Comparison of ENCODE assay signal across 8 mouse cellular contexts in genomic region chr11:75282496-75283120, GRCm38 (mm10).
DNase-seq lines count a peak whose midpoint lies in the region; ATAC-seq and TF ChIP-seq lines count a peak whose summit lies in the region.

No protein-coding gene starts in this region.

- no peak overlapping the region for H3K9ac ChIP-seq in midbrain, embryonic 12.5 days (replicated peaks)

- H3K27me3 ChIP-seq in erythroblast, embryonic 14.5 days (ENCODE audit: control insufficient read depth) = peaks cover 51% of the 10 kb centered on the region
- H3K27me3 ChIP-seq in limb, embryonic 10.5 days (ENCODE audit: low read depth, poor library complexity, severe bottlenecking) = peaks cover 52% of the 10 kb centered on the region
- peaks cover 45% of the 10 kb centered on the region for H3K27me3 ChIP-seq in midbrain, embryonic 12.5 days

- no peak for ATAC-seq in midbrain, embryonic 12.5 days (ENCODE audit: low FRiP score, low read depth)

- WGBS in limb, embryonic 10.5 days = 10% methylated on average over 13 of the region's 13 CpGs
- WGBS in midbrain, embryonic 12.5 days = 7% methylated on average over 13 of the region's 13 CpGs

- H3K4me1 ChIP-seq in erythroblast, embryonic 14.5 days (ENCODE audit: control insufficient read depth) = peaks cover 36% of the 10 kb centered on the region
- peaks cover 52% of the 10 kb centered on the region for H3K4me1 ChIP-seq in limb, embryonic 10.5 days
- peaks cover 52% of the 10 kb centered on the region for H3K4me1 ChIP-seq in midbrain, embryonic 12.5 days

- no peak for DNase-seq in layer of hippocampus, adult 2 months (ENCODE audit: low spot score in 2 of 2)
- DNase-seq in layer of hippocampus, postnatal 14 days (ENCODE audit: low spot score in 2 of 2) = no peak
- peak; percentile 56 for DNase-seq in limb, embryonic 10.5 days (ENCODE audit: low spot score)
- peak; percentile 83 for DNase-seq in thymus, postnatal 14 days
- DNase-seq in left cerebral cortex, postnatal 10 days (ENCODE audit: extremely low spot score in 1 of 2, low spot score in 2 of 2) = no peak
- DNase-seq in layer of hippocampus, adult 9-11 months = no peak

- H3K4me2 ChIP-seq in midbrain, embryonic 12.5 days (replicated peaks) = peak overlapping the region; percentile 30

- no peaks in the 10 kb centered on the region for H3K9me3 ChIP-seq in erythroblast, embryonic 14.5 days (ENCODE audit: control insufficient read depth, low read length)
- no peaks in the 10 kb centered on the region for H3K9me3 ChIP-seq in limb, embryonic 10.5 days (replicated peaks)
- H3K9me3 ChIP-seq in midbrain, embryonic 12.5 days = no peaks in the 10 kb centered on the region

- peak overlapping the region; percentile 27; the same call in 1 of the 2 replicates for H3K4me3 ChIP-seq in layer of hippocampus, adult 2 months
- peak overlapping the region; percentile 18 for H3K4me3 ChIP-seq in erythroblast, embryonic 14.5 days (replicated peaks)
- H3K4me3 ChIP-seq in limb, embryonic 10.5 days = peak overlapping the region; percentile 37
- H3K4me3 ChIP-seq in midbrain, embryonic 12.5 days = no peak overlapping the region

- H3K27ac ChIP-seq in layer of hippocampus, adult 2 months = no peak overlapping the region
- no peak overlapping the region for H3K27ac ChIP-seq in limb, embryonic 10.5 days
- no peak overlapping the region for H3K27ac ChIP-seq in midbrain, embryonic 12.5 days (replicated peaks)

- 0 out of 2 replicates have a peak, but pooled peaks have one; percentile 26 for TF ChIP-seq CTCF in layer of hippocampus, adult 2 months (conservative IDR thresholded peaks at IDR 0.05)

- intact Hi-C loops in left cerebral cortex, postnatal 10 days (cut with DNase I) = no loop called here

- H3K36me3 ChIP-seq in erythroblast, embryonic 14.5 days (ENCODE audit: control insufficient read depth) = no peaks in the 10 kb centered on the region
- H3K36me3 ChIP-seq in limb, embryonic 10.5 days = no peaks in the 10 kb centered on the region
- H3K36me3 ChIP-seq in midbrain, embryonic 12.5 days = no peaks in the 10 kb centered on the region

Comparison
In these comparisons a context has a peak if more than half of its experiments do, and no peak if none do; other contexts are left out.
1. DNase-seq: peak in limb, embryonic 10.5 days (single experiment) and thymus, postnatal 14 days (single experiment); none in layer of hippocampus, adult 2 months (0 of 2), layer of hippocampus, postnatal 14 days (0 of 2), left cerebral cortex, postnatal 10 days (0 of 2) and layer of hippocampus, adult 9-11 months (single experiment).